Mouse (Mus musculus) midbrain, embryonic 13.5 days (tissue): ENCODE measurements around the gene Myo1e. TPM values are rescaled to one million over a fixed set of nuclear protein-coding genes. Genes with fewer than 3 reads are reported as not detected.

ENCODE experiments used
- ATAC-seq: fragments of 200-750 bp; cut with Nextera tagmentation; 2 replicates; pipeline ENCODE4 v1.8.0; 2017; ENCODE audit warnings: mild to moderate bottlenecking, moderate TSS enrichment, moderate library complexity
- H3K27ac ChIP-seq: fragments of 300-500 bp; sonication (generic); 2 replicates; pipeline ENCODE4 v1.5.1; 2015; ENCODE audit warnings: inconsistent platforms, mild to moderate bottlenecking, moderate library complexity
- H3K27me3 ChIP-seq: fragments of 300-500 bp; sonication (generic); 2 replicates; pipeline ENCODE4 v1.6.1; 2015; ENCODE audit warnings: mild to moderate bottlenecking, inconsistent platforms
- H3K36me3 ChIP-seq: fragments of 300-500 bp; sonication (generic); 2 replicates; pipeline ENCODE4 v1.6.1; 2015; ENCODE audit warnings: mild to moderate bottlenecking, inconsistent platforms
- H3K4me1 ChIP-seq: fragments of 300-500 bp; sonication (generic); replicated peaks from 2 replicates; pipeline ENCODE4 v1.6.1; 2015; ENCODE audit warnings: inconsistent platforms
- H3K4me2 ChIP-seq: fragments of 300-500 bp; sonication (generic); replicated peaks from 2 replicates; pipeline ENCODE4 v1.6.1; 2015; ENCODE audit warnings: moderate library complexity, mild to moderate bottlenecking, inconsistent platforms
- H3K4me3 ChIP-seq: fragments of 300-500 bp; sonication (generic); replicated peaks from 2 replicates; pipeline ENCODE4 v1.5.1; 2015; ENCODE audit warnings: mild to moderate bottlenecking, inconsistent platforms
- H3K9ac ChIP-seq: fragments of 300-500 bp; sonication (generic); replicated peaks from 2 replicates; pipeline ENCODE4 v1.6.1; 2015; ENCODE audit warnings: mild to moderate bottlenecking, inconsistent platforms
- H3K9me3 ChIP-seq: fragments of 300-500 bp; sonication (generic); 2 replicates; pipeline ENCODE4 v1.6.1; 2016; ENCODE audit warnings: mild to moderate bottlenecking, inconsistent platforms
- WGBS: fragments of 180-500 bp; shearing (Covaris S2); methylation state at CpG from one replicate; pipeline ENCODE4 v1.1.7; 2015; 5-methylcytosine and 5-hydroxymethylcytosine counted together
- polyA plus RNA-seq: library from polyadenylated mRNA; unstranded; fragments of >200 nt; fragmentation: Nextera tagmentation; extraction: Ambion mirVana; gene quantifications from 2 replicates; pipeline ENCODE4 v1.2.1, GENCODE M21; 2015

Myo1e gene
- polyA plus RNA-seq, 1 experiment from 2014 or later: 6.0 TPM

- no peak for ATAC-seq
- H3K4me3 ChIP-seq: no peak overlapping the region
- H3K9me3 ChIP-seq: no peaks in the 10 kb centered on the region
- H3K9ac ChIP-seq: no peak overlapping the region
- peaks cover 9% of the 10 kb centered on the region; the same call in 1 of the 2 replicates for H3K27me3 ChIP-seq
- WGBS: 72% methylated on average over 5 of the region's 5 CpGs
- H3K4me1 ChIP-seq: peaks cover 4% of the 10 kb centered on the region
- H3K36me3 ChIP-seq: no peaks in the 10 kb centered on the region
- H3K27ac ChIP-seq: no peak overlapping the region
- H3K4me2 ChIP-seq: no peak overlapping the region
Measured at GRCm38 (mm10) chr9:70202753-70203152, 4.4 kb upstream of the Myo1e start.

DNA sequence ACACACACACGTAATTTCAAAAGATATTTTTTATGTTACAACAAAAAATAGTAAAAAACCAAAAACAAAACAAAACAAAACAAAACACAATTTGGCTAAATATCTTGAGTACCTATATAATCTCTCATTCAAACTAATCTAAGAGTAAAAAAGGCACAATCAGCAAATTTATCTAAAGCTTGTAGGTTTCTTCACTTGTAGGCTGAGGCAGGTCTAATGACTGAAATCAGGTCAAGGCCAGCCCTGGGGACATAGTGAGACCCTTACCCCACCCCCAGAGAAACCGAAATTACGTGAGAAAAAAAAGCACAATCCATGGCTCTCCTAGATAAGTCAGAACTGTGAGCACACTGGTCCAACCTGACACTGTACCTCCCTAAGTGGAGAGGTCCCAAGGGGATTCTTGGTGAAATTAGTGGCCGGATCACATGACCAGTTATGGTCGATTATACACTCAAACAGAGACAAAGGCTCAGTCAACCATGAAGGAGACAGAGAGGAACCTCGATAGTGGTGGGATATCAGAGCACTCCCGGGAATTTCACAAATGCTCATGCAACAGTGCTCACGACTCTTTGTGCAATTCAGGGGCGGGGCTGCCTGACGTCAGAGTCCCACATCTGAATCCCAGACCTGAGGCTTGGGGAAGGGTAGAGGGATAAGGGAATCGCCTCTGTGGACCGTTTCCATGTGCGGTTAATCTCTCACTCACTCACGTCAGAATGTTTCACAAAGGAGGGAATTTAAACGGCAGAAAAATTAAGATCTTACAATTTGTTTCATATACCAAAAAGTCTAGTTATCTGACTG is 3.7 kb upstream of the Myo1e start:
- H3K4me1 ChIP-seq: peaks cover 11% of the 10 kb centered on the region
- no peaks in the 10 kb centered on the region for H3K9me3 ChIP-seq
- H3K36me3 ChIP-seq: no peaks in the 10 kb centered on the region
- H3K27me3 ChIP-seq: peaks cover 9% of the 10 kb centered on the region; the same call in 1 of the 2 replicates
- H3K4me2 ChIP-seq: no peak overlapping the region
- WGBS: 54% methylated on average over 15 of the region's 15 CpGs
- no peak for ATAC-seq
- no peak overlapping the region for H3K4me3 ChIP-seq
- no peak overlapping the region for H3K27ac ChIP-seq
- H3K9ac ChIP-seq: no peak overlapping the region

DNA sequence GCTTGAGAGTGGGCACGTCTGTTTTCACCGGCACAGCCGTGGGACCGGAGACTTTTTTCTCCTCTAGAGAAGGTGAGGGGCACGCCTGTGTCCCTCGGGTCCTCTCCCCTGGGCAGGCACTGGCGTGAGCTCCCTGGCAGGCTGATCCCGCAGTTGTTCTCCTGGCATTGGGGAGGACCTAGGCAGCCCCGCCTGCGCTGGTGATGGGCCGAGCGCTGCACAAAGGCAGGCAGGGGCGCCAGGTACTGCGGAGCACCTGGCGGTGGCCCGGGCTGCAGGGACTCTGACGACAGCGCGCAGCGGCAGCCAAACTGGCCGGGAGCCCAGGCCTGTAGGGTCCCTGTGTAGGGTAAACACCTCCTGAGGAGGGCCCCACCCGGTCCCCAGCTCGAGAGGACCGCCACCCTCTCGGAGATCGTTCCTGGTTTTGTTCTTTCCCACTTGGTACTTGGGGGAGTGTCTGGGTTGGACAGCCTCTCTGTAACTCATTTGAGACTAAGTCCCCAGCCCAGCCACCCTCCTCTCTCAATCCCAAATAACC is 901 bp downstream of the Myo1e start:
- under 1% methylated on average over 26 of the region's 26 CpGs for WGBS
- no peaks in the 10 kb centered on the region for H3K9me3 ChIP-seq
- no peaks in the 10 kb centered on the region for H3K36me3 ChIP-seq
- ATAC-seq: peak; percentile 48
- peak overlapping the region; percentile 60 for H3K9ac ChIP-seq
- peak overlapping the region; percentile 55 for H3K4me3 ChIP-seq
- no peak overlapping the region for H3K27ac ChIP-seq
- peak overlapping the region; percentile 85 for H3K4me2 ChIP-seq
- H3K27me3 ChIP-seq: peaks cover 9% of the 10 kb centered on the region; the same call in 1 of the 2 replicates
- H3K4me1 ChIP-seq: peaks cover 15% of the 10 kb centered on the region

DNA sequence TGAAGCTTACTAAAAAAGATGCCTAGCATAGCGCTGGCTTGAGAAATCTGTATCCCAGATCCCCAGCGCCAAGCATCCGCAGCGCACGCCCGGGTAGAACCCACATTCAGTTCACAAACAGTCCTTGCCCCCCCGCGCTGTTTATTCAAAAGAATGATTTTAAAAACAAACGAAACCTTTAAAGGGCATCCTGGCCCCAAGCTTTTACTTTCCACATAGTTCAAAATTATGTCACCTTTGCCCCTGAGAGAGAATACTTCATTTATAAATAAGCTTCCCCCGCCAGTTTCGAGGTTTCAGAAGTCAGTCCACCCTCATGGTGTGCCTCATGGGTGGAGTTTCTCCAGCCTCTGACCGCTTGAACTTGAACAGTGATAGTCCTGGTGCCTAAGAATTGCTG is 1.6 kb downstream of the Myo1e start:
- ATAC-seq: no peak
- no peaks in the 10 kb centered on the region for H3K9me3 ChIP-seq
- WGBS: 15% methylated on average over 12 of the region's 12 CpGs
- peak overlapping the region; percentile 85 for H3K4me2 ChIP-seq
- peak overlapping the region; percentile 55 for H3K4me3 ChIP-seq
- peak overlapping the region; percentile 60; the same call in 1 of the 2 replicates for H3K9ac ChIP-seq
- no peak overlapping the region for H3K27ac ChIP-seq
- peaks cover 9% of the 10 kb centered on the region; the same call in 1 of the 2 replicates for H3K27me3 ChIP-seq
- no peaks in the 10 kb centered on the region for H3K36me3 ChIP-seq
- peaks cover 15% of the 10 kb centered on the region for H3K4me1 ChIP-seq

DNA sequence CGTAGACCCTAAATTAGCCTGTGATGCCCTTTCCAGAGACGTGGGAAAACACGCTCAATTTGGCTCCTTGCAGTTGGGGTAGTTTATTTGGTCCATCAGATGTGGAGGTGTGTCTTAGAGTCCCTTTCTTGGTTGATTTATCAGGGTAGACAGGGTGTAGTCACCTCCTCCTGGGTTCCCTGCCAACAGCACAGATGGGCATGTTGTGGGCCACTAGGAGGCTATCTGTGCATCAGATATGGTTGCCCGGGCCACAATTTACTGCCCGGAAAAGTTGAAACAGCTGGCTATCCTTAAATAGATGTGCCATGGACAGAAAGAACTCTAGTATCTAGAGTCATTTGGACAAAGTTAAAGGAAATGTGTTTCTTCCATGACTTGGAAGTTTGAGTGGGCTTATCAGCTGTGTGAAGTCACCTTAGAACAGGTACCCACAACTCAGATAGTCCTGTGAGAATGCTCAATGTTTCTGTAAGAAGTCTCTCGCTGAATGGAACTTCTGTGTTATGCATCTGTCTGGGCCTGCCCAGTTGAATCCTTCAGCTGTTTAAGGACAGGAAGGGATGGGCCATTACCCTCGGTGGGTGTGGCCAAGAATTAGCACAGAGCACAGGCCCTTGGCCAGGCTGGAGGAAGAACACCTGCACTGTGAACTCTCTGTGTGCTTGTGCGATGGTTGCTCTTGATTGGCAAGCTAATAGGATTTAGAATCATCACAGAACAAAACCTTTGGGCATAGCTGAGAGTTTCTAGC is 2.3 kb downstream of the Myo1e start:
- H3K4me3 ChIP-seq: peak overlapping the region; percentile 55; the same call in 1 of the 2 replicates
- 85% methylated on average over 8 of the region's 8 CpGs for WGBS
- no peak overlapping the region for H3K27ac ChIP-seq
- no peaks in the 10 kb centered on the region for H3K9me3 ChIP-seq
- H3K27me3 ChIP-seq: peaks cover 9% of the 10 kb centered on the region; the same call in 1 of the 2 replicates
- H3K4me2 ChIP-seq: no peak overlapping the region
- H3K9ac ChIP-seq: no peak overlapping the region
- no peak for ATAC-seq
- no peaks in the 10 kb centered on the region for H3K36me3 ChIP-seq
- peaks cover 15% of the 10 kb centered on the region for H3K4me1 ChIP-seq

- ATAC-seq: no peak
- no peaks in the 10 kb centered on the region for H3K27me3 ChIP-seq
- H3K4me3 ChIP-seq: no peak overlapping the region
- no peak overlapping the region for H3K4me2 ChIP-seq
- 83% methylated on average over 14 of the region's 14 CpGs for WGBS
- no peak overlapping the region for H3K9ac ChIP-seq
- peaks cover 15% of the 10 kb centered on the region for H3K4me1 ChIP-seq
- no peaks in the 10 kb centered on the region for H3K9me3 ChIP-seq
- no peak overlapping the region for H3K27ac ChIP-seq
- H3K36me3 ChIP-seq: no peaks in the 10 kb centered on the region
Measured at GRCm38 (mm10) chr9:70211638-70212037, 4.5 kb downstream of the Myo1e start.

- H3K4me3 ChIP-seq: no peak overlapping the region
- no peak overlapping the region for H3K27ac ChIP-seq
- H3K4me1 ChIP-seq: no peaks in the 10 kb centered on the region
- no peaks in the 10 kb centered on the region for H3K27me3 ChIP-seq
- ATAC-seq: no peak
- no peak overlapping the region for H3K9ac ChIP-seq
- WGBS: 77% methylated on average over 6 of the region's 6 CpGs
- H3K4me2 ChIP-seq: no peak overlapping the region
- no peaks in the 10 kb centered on the region for H3K36me3 ChIP-seq
- H3K9me3 ChIP-seq: no peaks in the 10 kb centered on the region
Measured at GRCm38 (mm10) chr9:70216517-70216916, 9.4 kb downstream of the Myo1e start.

DNA sequence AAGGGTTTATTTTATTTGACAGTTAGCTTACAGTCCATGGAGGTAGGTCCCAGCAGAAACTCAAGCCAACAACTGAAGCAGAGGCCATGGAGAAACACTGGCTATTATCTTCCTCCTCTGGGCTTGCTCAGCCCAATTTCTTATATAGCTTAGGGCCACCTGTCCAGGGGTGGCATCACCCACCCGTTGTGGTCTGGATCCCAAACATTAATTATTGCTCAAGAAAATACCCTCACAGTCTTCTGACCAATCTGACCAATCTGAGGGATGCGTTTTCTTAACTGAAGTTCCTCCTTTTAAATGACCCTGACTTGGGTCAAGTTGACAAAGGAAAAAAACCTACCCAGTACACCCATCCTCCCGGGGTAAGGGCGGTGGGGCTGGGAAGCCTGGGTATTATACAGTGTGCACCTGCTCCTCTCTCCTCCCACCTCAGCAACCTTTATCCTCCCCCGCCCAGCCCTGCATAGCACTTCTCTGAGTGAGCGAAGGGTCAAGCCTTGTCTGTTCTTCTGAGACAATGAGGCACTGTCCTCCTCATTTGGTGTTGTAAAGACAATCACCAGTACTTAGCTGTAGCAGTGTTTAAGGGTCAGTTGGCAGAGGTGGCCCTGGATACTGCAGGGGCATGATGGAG is 12.3 kb downstream of the Myo1e start:
- no peaks in the 10 kb centered on the region for H3K36me3 ChIP-seq
- 82% methylated on average over 6 of the region's 6 CpGs for WGBS
- no peak overlapping the region for H3K9ac ChIP-seq
- H3K4me1 ChIP-seq: no peaks in the 10 kb centered on the region
- ATAC-seq: no peak
- no peak overlapping the region for H3K4me3 ChIP-seq
- no peaks in the 10 kb centered on the region for H3K27me3 ChIP-seq
- no peak overlapping the region for H3K4me2 ChIP-seq
- no peaks in the 10 kb centered on the region for H3K9me3 ChIP-seq
- no peak overlapping the region for H3K27ac ChIP-seq

- no peak overlapping the region for H3K27ac ChIP-seq
- no peaks in the 10 kb centered on the region for H3K9me3 ChIP-seq
- no peak overlapping the region for H3K9ac ChIP-seq
- no peaks in the 10 kb centered on the region for H3K36me3 ChIP-seq
- H3K4me3 ChIP-seq: no peak overlapping the region
- WGBS: 76% methylated on average over 7 of the region's 7 CpGs
- H3K4me2 ChIP-seq: no peak overlapping the region
- no peaks in the 10 kb centered on the region for H3K4me1 ChIP-seq
- H3K27me3 ChIP-seq: no peaks in the 10 kb centered on the region
- ATAC-seq: no peak
Measured at GRCm38 (mm10) chr9:70220461-70221170, 13.5 kb downstream of the Myo1e start.

DNA sequence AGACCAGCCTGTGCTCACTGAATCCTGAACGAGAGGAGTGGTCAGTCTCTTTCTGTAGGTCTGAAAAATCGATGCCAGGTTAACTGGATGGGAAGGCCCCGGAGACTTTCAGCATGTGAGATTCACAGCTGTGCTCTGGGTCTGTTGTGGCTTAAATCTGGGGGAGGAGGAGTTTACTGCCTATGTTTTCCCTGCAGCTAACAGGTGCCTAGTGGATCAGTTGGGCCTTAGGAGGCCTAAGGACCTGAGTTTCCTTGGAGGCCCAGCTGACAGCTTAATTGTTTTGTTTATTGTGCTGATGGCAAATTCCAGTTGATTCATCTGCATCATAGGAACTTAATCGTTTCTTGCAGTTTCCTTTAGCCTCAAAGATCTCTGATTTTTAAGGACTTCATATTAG is 16.0 kb downstream of the Myo1e start:
- H3K4me2 ChIP-seq: no peak overlapping the region
- no peak overlapping the region for H3K27ac ChIP-seq
- WGBS: 81% methylated on average over 4 of the region's 4 CpGs
- H3K36me3 ChIP-seq: no peaks in the 10 kb centered on the region
- no peak overlapping the region for H3K9ac ChIP-seq
- H3K27me3 ChIP-seq: no peaks in the 10 kb centered on the region
- H3K4me1 ChIP-seq: no peaks in the 10 kb centered on the region
- ATAC-seq: no peak
- no peak overlapping the region for H3K4me3 ChIP-seq
- H3K9me3 ChIP-seq: no peaks in the 10 kb centered on the region

GRCm38 (mm10) chr9:70224046-70224445 is 16.9 kb downstream of the Myo1e start:
- H3K36me3 ChIP-seq: no peaks in the 10 kb centered on the region
- no peaks in the 10 kb centered on the region for H3K27me3 ChIP-seq
- no peak overlapping the region for H3K4me3 ChIP-seq
- H3K27ac ChIP-seq: no peak overlapping the region
- no peak for ATAC-seq
- no peaks in the 10 kb centered on the region for H3K9me3 ChIP-seq
- no peaks in the 10 kb centered on the region for H3K4me1 ChIP-seq
- H3K4me2 ChIP-seq: no peak overlapping the region
- WGBS: 90% methylated on average over 4 of the region's 4 CpGs
- no peak overlapping the region for H3K9ac ChIP-seq
